Mouse (Mus musculus) T-helper 1 cell (primary cell): ENCODE data around the gene Vps9d1.
"Not testable (repeated sequence)": the region's sequence is repeated elsewhere in the genome, so short reads cannot be mapped to it uniquely, and the experiment has no call there.

Source experiments
- in situ Hi-C: fragments of 300-600 bp; cut with MboI, MseI; formaldehyde crosslinking; loops from one replicate; pipeline ENCODE4 v1.15.1; 2025; ENCODE audit warnings: high pct_unique_total_duplicates

Vps9d1 gene

GRCm38 (mm10) chr8:123254099-123254885 is at the start of gene Vps9d1, which contains the start of gene Zfp276:
Gene Vps9d1 (minus strand): TSS chr8:123254348.
Gene Zfp276 (plus strand): TSS chr8:123254195.
- in situ Hi-C loops: no loop called here

DNA sequence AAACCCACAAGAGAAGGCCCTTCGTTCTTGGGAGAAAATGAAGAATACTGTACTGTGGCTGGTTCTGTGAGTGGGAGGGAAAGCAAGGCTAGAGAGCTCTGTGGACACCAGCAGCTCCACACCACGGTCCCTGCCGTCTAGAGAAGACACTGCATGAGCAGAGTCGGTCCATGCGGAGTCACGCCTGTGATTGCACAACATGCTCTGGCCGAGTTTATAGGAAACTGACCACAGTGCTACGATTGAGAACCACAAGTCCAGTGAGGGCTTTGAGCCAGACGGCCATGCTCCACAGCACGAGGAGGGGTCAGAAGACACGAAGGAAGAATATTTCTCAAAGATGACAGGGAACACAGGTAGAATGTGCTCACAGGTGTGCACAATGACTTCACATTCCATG is 44.2 kb upstream of the Vps9d1 start:
- in situ Hi-C loops: no loop called here

- in situ Hi-C loops: no loop called here
Measured at GRCm38 (mm10) chr8:123292785-123293184, 38.6 kb upstream of the Vps9d1 start.

DNA sequence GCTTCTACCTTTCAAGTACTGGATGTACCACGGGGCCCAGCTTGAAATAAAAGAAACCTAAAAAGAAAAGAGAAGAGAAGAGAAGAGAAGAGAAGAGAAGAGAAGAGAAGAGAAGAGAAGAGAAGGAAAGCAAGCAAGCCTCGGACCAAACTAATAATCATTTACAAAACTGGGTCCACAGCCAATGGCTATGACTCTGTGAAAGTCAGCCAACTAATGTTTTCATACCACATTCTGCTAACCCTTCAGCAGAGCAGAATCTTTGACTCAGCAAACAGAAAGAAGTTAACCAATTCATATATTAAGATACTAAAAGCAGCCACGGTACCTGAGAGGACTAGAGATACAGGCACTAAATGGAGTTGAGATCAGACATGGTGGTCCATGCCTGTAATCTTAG is 38.1 kb upstream of the Vps9d1 start:
- in situ Hi-C loops: no loop called here

DNA sequence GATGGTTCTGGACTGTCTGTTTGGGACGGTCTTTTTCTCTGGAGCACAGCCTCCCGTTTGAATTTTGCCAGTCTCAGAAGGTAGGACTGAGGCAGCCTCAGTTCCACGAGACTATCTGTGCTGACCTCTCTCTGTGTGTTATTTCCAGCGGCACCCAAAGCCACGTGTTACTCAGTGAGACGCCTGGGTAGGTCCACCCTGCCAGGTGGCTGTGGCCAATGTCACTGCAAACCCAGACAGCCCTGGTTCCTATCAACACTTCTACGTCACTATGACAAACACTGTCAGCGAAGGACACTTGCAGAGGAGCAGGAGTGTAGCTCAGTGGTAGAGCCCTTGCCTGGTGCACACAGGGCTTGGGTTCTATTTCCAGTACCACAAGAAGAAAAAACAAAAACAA is 37.6 kb upstream of the Vps9d1 start:
- in situ Hi-C loops: no loop called here

DNA sequence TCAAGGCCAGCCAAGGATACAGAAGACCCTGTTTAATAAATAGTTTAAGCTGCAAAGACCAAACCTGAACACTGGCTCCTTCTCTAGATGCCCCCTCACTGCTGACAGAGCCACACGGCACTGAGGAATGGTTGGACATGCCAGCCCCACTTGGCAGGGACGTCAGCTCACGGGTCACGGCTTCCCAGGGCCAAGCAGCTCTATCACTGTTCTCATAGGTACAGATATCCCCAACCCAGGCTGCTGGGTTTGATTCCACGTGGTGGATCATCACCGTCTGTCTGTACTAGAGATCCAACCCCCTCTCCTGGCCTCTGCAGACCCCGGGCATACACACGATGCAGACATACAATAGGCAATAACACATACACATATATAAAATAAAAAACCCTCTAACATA is 36.5 kb upstream of the Vps9d1 start:
- in situ Hi-C loops: no loop called here

- in situ Hi-C loops: no loop called here
Measured at GRCm38 (mm10) chr8:123290166-123290565, 36.0 kb upstream of the Vps9d1 start.

GRCm38 (mm10) chr8:123287362-123287761 is 33.2 kb upstream of the Vps9d1 start:
- in situ Hi-C loops: no loop called here

GRCm38 (mm10) chr8:123284493-123284892 is 30.3 kb upstream of the Vps9d1 start:
- in situ Hi-C loops: no loop called here

GRCm38 (mm10) chr8:123283991-123284390 is 29.8 kb upstream of the Vps9d1 start:
- in situ Hi-C loops: no loop called here

DNA sequence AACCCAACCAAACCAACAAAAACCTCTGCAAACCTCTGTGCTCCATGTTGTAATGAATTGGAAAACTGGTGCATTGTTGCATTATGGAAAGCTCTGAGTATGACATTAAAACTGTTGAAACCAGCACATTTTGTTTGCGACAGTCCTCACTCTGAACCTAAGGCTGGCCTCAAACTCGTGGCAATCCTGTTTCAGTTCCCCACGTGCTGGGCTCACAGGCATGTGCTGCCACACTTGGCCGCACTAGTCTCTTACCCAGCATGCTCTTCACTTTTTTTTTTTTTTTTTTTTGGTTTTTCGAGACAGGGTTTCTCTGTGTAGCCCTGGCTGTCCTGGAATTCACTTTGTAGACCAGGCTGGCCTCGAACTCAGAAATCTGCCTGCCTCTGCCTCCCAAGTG is 28.8 kb upstream of the Vps9d1 start:
- in situ Hi-C loops: not testable (repeated sequence)

- in situ Hi-C loops: no loop called here
Measured at GRCm38 (mm10) chr8:123280302-123281094, 26.4 kb upstream of the Vps9d1 start.

DNA sequence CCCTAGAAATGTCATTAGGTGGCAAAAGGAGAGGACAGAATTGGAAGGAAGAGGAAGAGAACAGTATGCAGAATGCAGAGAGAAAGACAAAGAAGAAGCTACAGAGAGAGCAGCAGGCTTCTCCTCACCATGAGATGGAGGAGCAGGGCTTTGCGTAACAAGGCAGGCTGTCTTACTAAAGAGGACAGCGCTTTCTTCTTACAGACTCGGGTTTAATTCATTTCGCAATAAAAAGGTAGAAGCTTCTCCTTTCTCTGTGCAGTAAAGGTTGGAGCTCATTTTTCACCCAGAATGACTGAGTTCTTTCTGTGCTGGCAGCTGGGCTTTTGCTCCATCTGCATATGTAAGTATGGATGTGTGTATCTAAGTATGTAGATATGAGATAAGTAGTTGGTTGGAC is 25.7 kb upstream of the Vps9d1 start:
- in situ Hi-C loops: no loop called here

GRCm38 (mm10) chr8:123278445-123278844 is 24.3 kb upstream of the Vps9d1 start:
- in situ Hi-C loops: no loop called here

- in situ Hi-C loops: no loop called here
Measured at GRCm38 (mm10) chr8:123275096-123275495, 20.9 kb upstream of the Vps9d1 start.

GRCm38 (mm10) chr8:123274447-123274846 is 20.3 kb upstream of the Vps9d1 start:
- in situ Hi-C loops: no loop called here

DNA sequence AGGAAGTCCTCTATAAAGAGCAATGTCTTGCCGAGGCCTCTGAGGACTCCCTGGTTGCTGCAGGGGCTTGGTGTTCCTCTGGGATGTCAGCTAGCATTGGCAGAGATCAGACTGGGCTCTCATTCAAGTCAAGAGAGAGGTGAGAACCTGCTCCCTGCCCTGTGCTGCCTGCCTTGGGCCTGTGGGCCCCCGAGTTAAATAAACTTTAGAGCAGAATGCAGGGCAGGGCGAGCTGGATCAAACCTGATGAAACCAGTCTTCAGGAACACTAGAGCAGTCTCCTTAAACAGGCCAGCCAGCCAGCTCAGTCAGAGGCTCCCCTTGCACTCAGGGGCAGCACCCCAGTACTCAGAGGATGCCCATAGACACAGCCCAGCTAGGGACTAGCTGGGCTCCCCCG is 17.8 kb upstream of the Vps9d1 start:
- in situ Hi-C loops: no loop called here

DNA sequence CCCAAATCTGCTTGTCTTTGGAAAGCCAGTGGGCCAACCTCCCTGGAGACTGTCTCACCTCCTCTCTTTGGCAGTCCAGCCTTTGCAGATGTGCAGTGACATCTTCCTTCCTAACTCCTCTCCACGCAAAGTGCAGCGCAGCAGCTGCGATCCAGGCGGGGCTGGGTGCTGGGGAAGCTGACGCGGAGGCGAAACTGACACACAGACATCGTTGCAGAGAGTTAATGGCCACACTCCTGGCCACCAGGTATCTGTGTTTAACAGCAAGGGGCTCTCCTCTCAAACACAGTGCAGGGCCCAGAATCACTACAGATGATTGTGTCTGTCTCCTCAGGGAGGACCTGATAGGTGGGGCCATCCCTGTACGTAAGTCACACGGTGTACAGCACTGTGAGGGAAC is 17.0 kb upstream of the Vps9d1 start:
- in situ Hi-C loops: no loop called here

GRCm38 (mm10) chr8:123267926-123268656 is 13.9 kb upstream of the Vps9d1 start:
- in situ Hi-C loops: no loop called here

DNA sequence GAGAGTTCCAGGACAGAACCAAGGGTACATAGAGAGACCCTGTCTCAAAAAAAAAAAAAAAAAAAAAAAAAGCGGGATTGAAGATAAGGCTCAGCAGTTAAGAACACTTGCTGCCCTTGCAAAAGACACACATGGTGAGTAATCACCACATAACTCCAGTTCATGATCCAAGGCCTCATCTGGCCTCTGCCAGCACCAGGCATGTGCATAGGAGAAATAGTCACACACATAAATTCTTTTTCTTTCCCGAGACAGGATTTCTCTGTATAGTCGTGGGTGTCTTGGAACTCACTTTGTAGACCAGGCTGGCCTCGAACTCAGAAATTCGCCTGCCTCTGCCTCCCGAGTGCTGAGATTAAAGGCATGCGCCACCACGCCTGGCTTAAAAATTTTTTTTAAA is 3.4 kb upstream of the Vps9d1 start:
- in situ Hi-C loops: not testable (repeated sequence)

GRCm38 (mm10) chr8:123257114-123257513 is 3.0 kb upstream of the Vps9d1 start:
- in situ Hi-C loops: no loop called here

- in situ Hi-C loops: no loop called here
Measured at GRCm38 (mm10) chr8:123255170-123255569, 1.0 kb upstream of the Vps9d1 start.
